Mouse (Mus musculus) retina, embryonic 14.5 days (tissue): ENCODE results near the gene Nfu1.

ENCODE experiments used
- DNase-seq: peaks from one replicate; pipeline ENCODE4 v3.0.0-alpha.2; 2015; ENCODE audit warnings: low spot score

Nfu1 gene

DNA sequence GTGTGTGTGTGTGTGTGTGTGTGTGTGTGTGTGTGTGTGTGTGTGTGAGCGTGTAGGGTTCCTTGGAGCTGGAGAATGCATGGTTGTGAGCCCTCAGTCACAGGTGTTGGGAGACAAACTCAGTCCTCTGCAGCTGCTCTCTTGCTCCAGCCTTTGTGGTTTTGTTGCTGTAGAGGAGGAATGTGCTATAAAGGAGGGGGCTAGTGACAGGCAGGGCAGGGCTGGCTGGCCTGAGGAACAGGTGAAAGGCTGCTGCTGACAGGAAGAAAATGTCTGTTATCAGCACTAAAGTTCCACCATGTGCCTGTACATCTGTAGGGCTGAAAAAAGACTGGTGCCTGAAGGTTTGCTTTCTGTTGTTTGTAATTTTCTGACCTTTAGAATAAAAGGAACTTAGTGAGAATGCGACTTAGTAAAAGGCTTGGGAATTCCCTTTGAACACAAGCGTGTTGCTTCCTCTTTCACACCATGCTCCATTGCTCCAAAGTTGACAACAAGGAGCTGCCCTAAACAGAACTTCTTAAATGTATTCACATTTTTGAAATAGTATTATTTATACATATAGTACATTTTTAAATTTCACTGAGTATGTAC lies 66.2 kb downstream of the Nfu1 start:
- DNase-seq: no peak
